Mouse (Mus musculus): ENCODE measurements around the gene Rhbdd1. TPM values are rescaled to one million over a fixed set of nuclear protein-coding genes. Genes with fewer than 3 reads are reported as not detected.

Rhbdd1 gene
- 8.2 and 11.5 TPM in 2 replicates for polyA plus RNA-seq (2012; ENCODE audit: insufficient read depth, insufficient read length, missing spikeins)

DNA sequence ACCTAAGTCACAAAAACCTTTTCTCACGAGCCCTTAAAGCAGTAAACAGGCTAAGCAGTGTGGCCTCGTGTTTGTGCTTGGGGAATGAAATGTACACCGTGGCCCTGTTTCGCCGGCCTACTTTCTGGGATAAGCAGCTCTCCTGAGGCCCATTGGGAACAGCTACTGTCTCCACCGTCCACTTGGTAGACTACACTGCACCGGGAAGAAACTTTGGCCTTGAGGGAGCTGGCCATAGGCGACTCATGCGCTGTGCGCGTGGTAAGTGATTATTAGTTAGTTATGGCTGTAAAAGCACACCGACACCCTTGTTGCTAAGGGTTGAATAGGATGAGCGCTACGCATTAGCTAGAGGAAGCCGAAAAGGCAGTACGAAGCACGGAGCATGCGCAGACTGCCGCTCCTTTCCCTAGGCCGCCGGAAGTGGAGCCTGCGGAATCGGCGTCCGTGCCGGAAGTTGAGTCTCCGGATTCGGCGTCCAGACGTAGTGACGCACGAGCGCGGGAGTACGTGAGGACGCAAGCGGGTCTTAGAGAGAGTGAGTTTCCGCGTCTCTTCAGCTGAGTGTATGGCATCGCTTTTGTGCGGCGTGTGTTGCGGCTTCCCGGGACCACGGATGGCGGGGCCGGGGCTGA is at the start of gene Rhbdd1:
Gene Rhbdd1 (plus strand): TSS at position 342 of the 635 bp plus-strand sequence.
- Histone ChIP-seq H3K27ac (replicated peaks; ENCODE audit: low read depth, low read length) (peak within 1 kb of the TSS; percentile 82), H3K4me1 (ENCODE audit: control insufficient read depth, insufficient read depth, insufficient read length, low read length) (peaks cover 3% of the 10 kb centered on the region; the same call in 1 of the 2 replicates), H3K4me3 (ENCODE audit: insufficient read depth, low read depth, low read length) (peak within 1 kb of the TSS; percentile 76)

DNA sequence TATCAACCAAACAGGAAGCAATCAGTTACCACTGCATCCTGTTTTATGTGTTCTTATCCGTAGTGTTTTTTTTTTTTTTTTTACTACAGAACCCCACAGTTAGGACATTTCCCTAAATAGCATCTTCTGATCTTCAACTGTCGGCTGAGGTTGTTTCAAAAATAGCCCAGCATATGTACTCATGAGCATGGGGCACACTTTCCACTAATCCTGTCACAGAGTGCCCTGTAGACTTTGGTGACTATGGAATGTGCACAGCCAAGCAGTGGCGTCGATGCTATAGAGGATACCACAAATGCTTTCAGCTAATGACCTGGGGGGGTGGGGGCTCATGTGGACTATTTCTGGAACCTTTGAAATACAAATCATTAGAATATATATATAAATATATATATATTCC is 48.7 kb upstream of the Rhbdd1 start:
- Histone ChIP-seq H3K27ac (replicated peaks; ENCODE audit: low read depth, low read length) (no peak overlapping the region), H3K4me3 (ENCODE audit: insufficient read depth, low read depth, low read length) (no peak overlapping the region), H3K4me1 (ENCODE audit: control insufficient read depth, insufficient read depth, insufficient read length, low read length) (no peaks in the 10 kb centered on the region)

DNA sequence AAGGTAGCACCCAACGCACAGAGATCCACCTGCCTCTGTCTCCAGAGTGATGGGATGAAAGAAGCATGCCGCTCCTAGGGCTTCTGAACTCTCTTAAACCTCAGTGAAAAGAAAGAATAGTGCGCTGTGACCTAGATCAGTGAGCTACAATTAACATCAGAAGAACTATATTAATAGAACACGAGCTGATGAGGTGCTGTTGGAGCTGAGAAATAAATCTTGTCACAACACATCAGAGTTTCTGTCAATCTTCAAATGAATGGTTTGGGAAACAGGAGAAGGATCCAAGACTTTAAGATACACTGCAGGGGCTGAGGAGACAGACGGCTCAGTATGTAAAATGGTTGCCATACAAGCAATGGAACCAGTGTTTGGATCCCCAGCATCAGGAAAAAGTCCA is 44.0 kb upstream of the Rhbdd1 start:
- Histone ChIP-seq H3K27ac (replicated peaks; ENCODE audit: low read depth, low read length) (no peak overlapping the region), H3K4me3 (ENCODE audit: insufficient read depth, low read depth, low read length) (no peak overlapping the region), H3K4me1 (ENCODE audit: control insufficient read depth, insufficient read depth, insufficient read length, low read length) (no peaks in the 10 kb centered on the region)

DNA sequence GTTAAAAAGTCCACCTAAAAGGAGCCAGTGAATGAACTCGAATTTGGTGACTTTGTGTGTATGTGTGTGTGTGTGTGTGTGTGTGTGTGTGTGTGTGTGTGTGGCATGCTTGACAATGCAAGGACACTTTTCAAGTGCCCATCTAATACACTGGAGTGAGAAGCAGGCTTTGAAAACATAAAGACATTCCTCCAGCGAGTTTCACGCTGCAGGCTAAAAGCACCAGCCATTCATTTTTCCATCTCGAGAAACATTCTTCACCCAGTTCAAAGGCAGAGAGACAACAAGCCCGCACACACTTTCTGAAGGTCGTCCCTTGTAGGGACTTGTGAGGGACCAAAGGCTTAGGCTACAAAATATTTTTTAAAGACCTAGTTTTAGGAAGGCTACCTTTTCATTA is 42.7 kb upstream of the Rhbdd1 start:
- no peak overlapping the region for H3K4me3 ChIP-seq (ENCODE audit: insufficient read depth, low read depth, low read length)
- no peak overlapping the region for H3K27ac ChIP-seq (replicated peaks; ENCODE audit: low read depth, low read length)
- no peaks in the 10 kb centered on the region for H3K4me1 ChIP-seq (ENCODE audit: control insufficient read depth, insufficient read depth, insufficient read length, low read length)

DNA sequence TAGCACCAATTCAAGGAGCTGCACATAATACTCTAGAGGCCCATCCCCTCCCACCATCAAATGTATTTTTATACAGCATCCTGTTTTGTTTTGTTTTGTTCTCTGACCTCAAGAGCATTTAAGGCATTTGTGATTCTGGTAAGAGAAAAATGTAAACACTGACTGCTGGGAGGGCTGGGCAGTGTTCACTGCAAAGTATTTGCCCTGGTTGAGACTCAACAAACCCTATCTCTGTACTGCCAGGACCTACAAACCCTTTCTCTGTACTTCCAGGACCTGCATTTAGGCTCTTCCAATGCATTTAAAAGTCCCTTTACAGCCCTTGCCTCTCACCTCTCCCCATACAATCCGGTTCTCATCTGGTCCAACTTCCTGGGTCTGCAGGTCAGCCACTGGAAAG is 41.9 kb upstream of the Rhbdd1 start:
- no peak overlapping the region for H3K4me3 ChIP-seq (ENCODE audit: insufficient read depth, low read depth, low read length)
- H3K4me1 ChIP-seq (ENCODE audit: control insufficient read depth, insufficient read depth, insufficient read length, low read length): no peaks in the 10 kb centered on the region
- H3K27ac ChIP-seq (replicated peaks; ENCODE audit: low read depth, low read length): no peak overlapping the region

DNA sequence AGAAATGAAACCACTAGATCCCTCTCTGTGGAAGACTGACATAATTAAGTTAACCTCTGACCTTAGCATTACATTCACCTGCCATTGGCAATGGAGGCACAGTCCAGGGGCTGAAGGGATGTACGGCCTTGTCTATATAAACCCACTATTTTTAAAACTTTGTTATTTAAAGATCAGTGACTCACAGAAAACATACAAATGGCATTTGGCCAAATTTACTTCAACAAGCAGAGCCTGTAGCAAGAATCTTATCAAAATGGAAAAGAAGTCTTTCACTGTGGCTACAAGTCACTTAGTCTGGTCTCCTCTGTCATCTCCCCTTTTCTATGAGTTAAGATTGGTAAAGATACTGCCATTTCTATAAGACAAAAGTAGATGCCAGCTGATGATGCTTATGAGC is 36.5 kb upstream of the Rhbdd1 start:
- Histone ChIP-seq H3K4me1 (ENCODE audit: control insufficient read depth, insufficient read depth, insufficient read length, low read length) (peaks cover 4% of the 10 kb centered on the region; the same call in 1 of the 2 replicates), H3K4me3 (ENCODE audit: insufficient read depth, low read depth, low read length) (no peak overlapping the region), H3K27ac (replicated peaks; ENCODE audit: low read depth, low read length) (no peak overlapping the region)

DNA sequence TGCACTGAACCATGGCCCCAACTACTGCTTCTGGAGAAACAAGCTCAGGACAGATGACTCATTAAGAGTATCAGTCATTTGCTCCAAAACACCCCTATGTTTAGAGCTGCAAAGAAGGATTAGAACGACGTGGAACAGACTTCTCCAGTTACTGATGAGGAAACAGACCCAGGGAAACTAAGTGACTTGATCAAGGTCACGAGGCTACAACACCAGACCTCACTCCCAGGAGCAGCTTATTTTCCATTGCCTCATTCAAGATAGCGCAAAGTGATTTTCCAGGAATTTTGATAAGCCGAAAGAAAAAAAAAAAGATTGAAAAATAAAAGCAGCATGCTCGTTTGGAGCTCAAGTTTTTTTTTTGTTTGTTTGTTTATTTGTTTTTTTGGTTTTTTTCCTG is 34.4 kb upstream of the Rhbdd1 start:
- Histone ChIP-seq H3K27ac (replicated peaks; ENCODE audit: low read depth, low read length) (peak overlapping the region; percentile 76), H3K4me3 (ENCODE audit: insufficient read depth, low read depth, low read length) (no peak overlapping the region), H3K4me1 (ENCODE audit: control insufficient read depth, insufficient read depth, insufficient read length, low read length) (peaks cover 4% of the 10 kb centered on the region; the same call in 1 of the 2 replicates)

DNA sequence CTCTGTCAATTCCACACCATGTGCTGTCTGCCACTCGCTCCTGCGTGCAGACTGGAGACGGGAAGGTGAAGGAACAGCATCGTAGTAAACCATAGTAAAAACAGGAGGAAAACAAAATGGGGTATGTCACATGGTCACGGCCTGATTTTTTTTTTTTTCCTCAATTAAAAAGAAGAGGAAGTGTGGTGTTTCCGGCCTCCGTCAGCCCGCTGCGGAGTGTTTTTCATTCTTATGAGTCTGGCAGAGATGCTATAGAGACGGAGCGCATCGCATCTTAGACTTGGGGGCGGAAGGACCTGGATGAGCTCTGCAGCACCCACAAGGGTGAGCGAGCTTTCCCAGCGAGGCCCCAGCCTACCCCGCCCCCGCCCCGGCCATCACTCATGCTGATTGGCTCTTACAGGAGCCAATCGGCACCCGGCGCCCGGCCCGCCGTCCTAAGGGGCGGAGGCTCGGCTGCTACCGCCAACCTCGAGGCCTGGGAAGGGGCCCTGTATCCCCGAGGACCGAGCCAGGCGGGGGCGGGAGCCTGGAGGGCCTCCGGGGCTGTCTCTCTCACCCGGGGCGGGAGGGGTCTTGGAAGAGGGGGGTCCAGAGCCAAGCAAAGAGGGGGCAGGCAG is 33.1 kb upstream of the Rhbdd1 start:
- peaks cover 6% of the 10 kb centered on the region for H3K4me1 ChIP-seq (ENCODE audit: control insufficient read depth, insufficient read depth, insufficient read length, low read length)
- peak overlapping the region; percentile 88 for H3K27ac ChIP-seq (replicated peaks; ENCODE audit: low read depth, low read length)
- peak overlapping the region; percentile 59 for H3K4me3 ChIP-seq (ENCODE audit: insufficient read depth, low read depth, low read length)

DNA sequence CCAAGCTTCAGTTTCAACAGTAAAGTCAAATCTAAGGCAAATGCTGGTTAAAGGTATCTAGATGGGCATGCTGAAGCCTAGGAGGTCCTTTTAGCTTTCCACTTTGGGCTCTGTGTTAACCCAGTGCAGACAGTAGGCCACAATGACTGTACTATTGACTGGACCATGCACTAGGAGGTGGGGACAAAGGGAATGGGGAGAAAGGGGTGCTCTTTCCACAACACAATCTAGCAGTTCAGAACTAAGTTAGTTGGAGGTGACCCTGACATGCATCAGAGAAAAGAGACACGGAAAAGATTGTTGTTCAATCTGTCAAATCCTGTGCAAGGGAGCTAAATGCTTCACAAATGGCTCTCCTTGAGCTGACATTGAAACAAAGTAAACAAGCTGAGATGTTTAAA is 32.4 kb upstream of the Rhbdd1 start:
- H3K27ac ChIP-seq (replicated peaks; ENCODE audit: low read depth, low read length): peak overlapping the region; percentile 88
- H3K4me3 ChIP-seq (ENCODE audit: insufficient read depth, low read depth, low read length): peak overlapping the region; percentile 48
- peaks cover 8% of the 10 kb centered on the region for H3K4me1 ChIP-seq (ENCODE audit: control insufficient read depth, insufficient read depth, insufficient read length, low read length)

DNA sequence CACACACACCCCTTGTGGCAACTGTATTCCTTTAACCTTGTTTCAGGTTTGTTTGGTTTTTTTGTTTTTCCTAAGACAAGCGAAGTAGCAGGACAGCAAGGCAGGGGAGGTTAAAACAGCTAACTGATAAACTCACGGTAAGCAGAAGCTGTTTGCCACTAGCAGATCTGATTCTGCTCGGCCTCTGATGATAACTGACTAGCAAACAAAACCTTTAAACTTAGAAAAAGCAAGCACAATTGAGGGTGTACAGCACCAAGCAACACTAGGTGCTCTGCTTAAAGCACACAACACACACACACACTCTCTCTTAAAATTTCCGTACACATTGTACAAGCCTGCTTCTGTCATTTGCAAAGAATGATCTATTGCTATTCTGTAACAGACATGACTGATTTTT is 31.8 kb upstream of the Rhbdd1 start:
- Histone ChIP-seq H3K27ac (replicated peaks; ENCODE audit: low read depth, low read length) (peak overlapping the region; percentile 88), H3K4me3 (ENCODE audit: insufficient read depth, low read depth, low read length) (peak overlapping the region; percentile 48), H3K4me1 (ENCODE audit: control insufficient read depth, insufficient read depth, insufficient read length, low read length) (peaks cover 12% of the 10 kb centered on the region)

DNA sequence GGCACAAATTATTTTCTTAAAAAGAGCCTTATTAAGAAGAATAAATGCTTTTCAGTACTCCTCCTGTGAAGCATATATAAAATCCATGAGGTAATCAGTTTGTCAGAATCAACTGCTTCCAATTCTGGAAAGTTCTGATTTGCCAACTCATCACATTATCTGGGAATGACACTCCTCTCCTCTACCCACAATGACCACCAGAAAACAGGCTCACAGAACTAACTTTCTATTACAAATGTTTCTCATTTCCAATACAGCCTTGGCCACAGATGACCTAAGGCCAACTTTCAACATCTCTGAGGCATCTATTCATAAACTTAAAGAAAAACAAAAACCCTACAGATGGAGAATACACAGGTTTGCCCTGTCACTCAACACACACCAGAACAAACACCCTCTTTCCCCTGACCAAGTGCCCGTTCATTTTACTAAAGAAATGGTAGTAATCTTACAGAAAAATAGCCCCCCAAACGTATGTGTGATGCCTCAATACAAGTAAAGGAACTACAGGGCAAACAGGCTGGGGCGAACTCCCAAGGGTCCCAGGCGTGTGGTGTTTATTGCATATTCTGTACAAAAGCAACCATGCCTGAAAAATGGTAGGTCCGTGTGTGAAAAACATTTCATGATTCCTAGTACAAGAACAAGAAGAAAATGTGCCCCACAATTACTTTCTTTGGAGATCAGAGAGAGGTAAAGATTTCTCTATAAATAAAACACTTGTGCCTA is 30.6 kb upstream of the Rhbdd1 start:
- Histone ChIP-seq H3K4me3 (ENCODE audit: insufficient read depth, low read depth, low read length) (peak overlapping the region; percentile 84), H3K27ac (replicated peaks; ENCODE audit: low read depth, low read length) (peak overlapping the region; percentile 73), H3K4me1 (ENCODE audit: control insufficient read depth, insufficient read depth, insufficient read length, low read length) (peaks cover 15% of the 10 kb centered on the region)

DNA sequence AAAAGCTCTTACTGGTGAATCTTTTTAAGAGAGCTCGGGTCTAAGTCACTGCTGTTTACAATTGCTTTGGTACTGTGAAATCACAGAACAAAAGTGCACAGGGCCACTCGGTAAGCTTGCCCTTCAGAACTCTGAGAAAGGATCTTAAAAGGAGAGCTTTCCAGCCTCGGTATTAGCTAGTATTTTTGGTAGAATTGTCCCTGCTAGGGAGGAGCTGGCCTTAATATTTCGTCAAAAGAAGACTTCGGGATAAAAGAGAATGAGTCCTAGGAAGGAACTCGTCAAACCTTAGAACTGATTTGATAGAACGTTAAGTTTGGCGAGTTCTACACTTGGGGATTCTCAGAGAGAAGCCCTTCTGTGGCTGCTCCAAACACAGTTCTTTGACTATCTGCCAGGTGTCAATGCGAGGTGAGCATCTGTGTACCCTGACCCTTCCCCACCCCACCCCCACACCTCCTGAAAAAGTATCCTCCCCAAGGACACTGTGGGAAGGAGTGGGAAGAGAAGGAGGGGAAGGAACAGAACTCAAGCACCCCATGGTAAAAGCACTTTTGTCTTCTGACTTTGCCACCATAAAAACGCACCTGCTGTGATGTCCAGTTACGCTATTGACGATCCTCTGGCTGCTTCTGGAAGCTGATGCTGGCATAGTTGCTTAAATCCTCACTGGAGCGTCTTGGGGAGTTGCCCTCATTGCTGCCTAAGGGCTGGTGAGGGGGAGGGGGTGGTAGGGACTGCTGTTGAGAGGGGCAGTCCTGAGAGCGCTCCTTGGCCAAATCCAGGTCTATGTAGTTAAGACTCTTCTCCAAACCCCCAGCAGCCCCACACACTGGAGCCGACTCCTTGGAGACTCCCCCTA is 29.8 kb upstream of the Rhbdd1 start:
- Histone ChIP-seq H3K4me3 (ENCODE audit: insufficient read depth, low read depth, low read length) (peak overlapping the region; percentile 84), H3K27ac (replicated peaks; ENCODE audit: low read depth, low read length) (peak overlapping the region; percentile 70), H3K4me1 (ENCODE audit: control insufficient read depth, insufficient read depth, insufficient read length, low read length) (peaks cover 14% of the 10 kb centered on the region)

DNA sequence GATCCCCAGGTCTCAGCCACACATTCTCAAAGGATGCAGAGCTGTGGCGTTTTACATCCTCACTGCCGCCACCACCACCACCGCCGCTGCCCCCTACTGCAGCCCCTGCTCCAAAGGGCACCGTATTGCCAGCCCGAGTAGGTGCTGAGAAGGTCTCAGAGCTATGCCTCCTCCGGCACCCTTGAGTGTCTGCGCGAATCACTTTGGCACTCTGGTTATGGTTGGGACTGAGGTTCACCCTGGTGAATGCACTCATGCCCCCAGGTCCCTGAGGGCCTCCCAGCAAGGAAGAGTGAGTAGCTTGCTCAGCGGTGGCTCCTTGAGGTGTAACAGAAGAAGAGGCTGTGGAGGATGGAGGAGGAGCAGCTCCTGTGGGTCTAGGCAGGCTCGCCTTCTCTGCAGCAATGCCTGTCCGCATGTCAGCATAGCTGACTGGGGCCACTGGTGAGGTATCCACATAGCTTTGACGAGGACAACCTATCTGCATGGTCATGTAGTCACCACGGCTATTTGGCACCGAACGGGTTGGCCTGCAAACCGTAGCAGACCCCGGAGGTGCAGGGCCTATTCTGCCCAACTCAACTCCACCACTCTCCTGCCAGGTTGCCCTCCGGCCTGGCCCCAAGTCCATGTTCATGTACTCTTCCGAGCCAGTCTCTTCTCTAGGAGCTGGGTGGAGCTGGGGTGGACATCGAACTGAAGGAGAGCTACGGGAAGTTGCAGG is 29.0 kb upstream of the Rhbdd1 start:
- Histone ChIP-seq H3K27ac (replicated peaks; ENCODE audit: low read depth, low read length) (peak overlapping the region; percentile 70), H3K4me3 (ENCODE audit: insufficient read depth, low read depth, low read length) (peak overlapping the region; percentile 84), H3K4me1 (ENCODE audit: control insufficient read depth, insufficient read depth, insufficient read length, low read length) (peaks cover 11% of the 10 kb centered on the region)

DNA sequence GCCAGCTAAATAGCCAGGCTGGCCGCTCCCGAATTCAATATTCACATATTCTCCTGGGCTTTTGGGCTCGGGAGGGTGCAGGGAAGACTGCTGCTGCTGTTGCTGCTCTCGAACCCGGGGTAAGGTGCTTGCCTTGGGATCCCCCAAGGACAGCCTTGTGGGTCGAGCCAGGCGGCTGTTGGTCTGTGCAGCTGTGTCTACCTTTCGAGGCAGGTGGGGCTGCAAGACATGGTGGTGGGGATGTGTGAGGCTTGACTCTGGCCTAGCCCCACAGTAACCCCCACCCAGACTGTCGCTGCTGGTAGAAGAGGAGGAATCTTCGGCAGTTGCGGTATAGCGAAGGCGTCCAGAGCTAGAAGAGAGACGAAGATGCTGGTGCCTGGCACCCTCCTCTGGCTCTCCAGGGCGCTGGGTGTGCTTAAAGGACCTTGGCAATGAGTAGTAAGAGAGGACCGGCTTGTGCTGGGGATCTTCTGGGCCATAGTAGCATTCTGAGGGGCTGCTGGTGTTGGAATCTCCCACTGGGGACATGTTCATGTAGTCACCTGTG is 28.4 kb upstream of the Rhbdd1 start:
- Histone ChIP-seq H3K27ac (replicated peaks; ENCODE audit: low read depth, low read length) (0 out of 2 replicates have a peak overlapping the region, but pooled peaks have one; percentile 1), H3K4me1 (ENCODE audit: control insufficient read depth, insufficient read depth, insufficient read length, low read length) (peaks cover 11% of the 10 kb centered on the region), H3K4me3 (ENCODE audit: insufficient read depth, low read depth, low read length) (peak overlapping the region; percentile 84)
